Mouse (Mus musculus): Measurements from ENCODE around the gene Tmeff1. TPM values are rescaled to one million over a fixed set of nuclear protein-coding genes. Genes with fewer than 3 reads are reported as not detected.

Tmeff1 gene
- polyA plus RNA-seq (2017; shearing (Covaris generic)): not detected

GRCm38 (mm10) chr4:48584421-48585240 is at the start of gene Tmeff1:
Tmeff1 (plus strand) TSS chr4:48585174.
- no peak for ATAC-seq

- ATAC-seq: no peak
These were observed 48.7 kb upstream of the Tmeff1 start for GRCm38 (mm10) chr4:48536275-48536674.

- ATAC-seq: no peak
These were observed 48.0 kb upstream of the Tmeff1 start for GRCm38 (mm10) chr4:48537024-48537423.

GRCm38 (mm10) chr4:48538581-48538980 is 46.4 kb upstream of the Tmeff1 start:
- ATAC-seq: no peak

GRCm38 (mm10) chr4:48539841-48540575 is 45.0 kb upstream of the Tmeff1 start, which contains the start of gene Msantd3:
Msantd3 (plus strand) TSS chr4:48539935.
- no peak for ATAC-seq

GRCm38 (mm10) chr4:48540576-48541111 is 44.3 kb upstream of the Tmeff1 start:
- no peak for ATAC-seq

GRCm38 (mm10) chr4:48541526-48542250 is 43.3 kb upstream of the Tmeff1 start:
- no peak for ATAC-seq

GRCm38 (mm10) chr4:48542351-48542750 is 42.6 kb upstream of the Tmeff1 start:
- no peak for ATAC-seq

GRCm38 (mm10) chr4:48543071-48543865 is 41.7 kb upstream of the Tmeff1 start:
- no peak for ATAC-seq

GRCm38 (mm10) chr4:48544141-48544540 is 40.8 kb upstream of the Tmeff1 start:
- no peak for ATAC-seq

- ATAC-seq: no peak
These were observed 39.0 kb upstream of the Tmeff1 start for GRCm38 (mm10) chr4:48545966-48546365.

GRCm38 (mm10) chr4:48546568-48547496 is 38.1 kb upstream of the Tmeff1 start:
- ATAC-seq: no peak

GRCm38 (mm10) chr4:48548393-48549045 is 36.5 kb upstream of the Tmeff1 start:
- ATAC-seq: no peak

- ATAC-seq: no peak
These were observed 35.3 kb upstream of the Tmeff1 start for GRCm38 (mm10) chr4:48549661-48550060.

- ATAC-seq: no peak
These were observed 32.4 kb upstream of the Tmeff1 start for GRCm38 (mm10) chr4:48552486-48553064.

- ATAC-seq: no peak
These were observed 30.8 kb upstream of the Tmeff1 start for GRCm38 (mm10) chr4:48554132-48554531.

- no peak for ATAC-seq
These were observed 29.2 kb upstream of the Tmeff1 start for GRCm38 (mm10) chr4:48555729-48556128.

- ATAC-seq: no peak
These were observed 25.3 kb upstream of the Tmeff1 start for GRCm38 (mm10) chr4:48559652-48560051.

GRCm38 (mm10) chr4:48561824-48562223 is 23.1 kb upstream of the Tmeff1 start:
- no peak for ATAC-seq

GRCm38 (mm10) chr4:48564962-48565361 is 20.0 kb upstream of the Tmeff1 start:
- ATAC-seq: no peak

All from activated CD4-positive, CD25-positive, alpha-beta regulatory T cell, adult 4 months (primary cell).